Mouse (Mus musculus): Measurements from ENCODE around the gene Th. TPM values are rescaled to one million over a fixed set of nuclear protein-coding genes. Genes with fewer than 3 reads are reported as not detected.

The Th gene
- polyA plus RNA-seq, 1 experiment = not detected

DNA sequence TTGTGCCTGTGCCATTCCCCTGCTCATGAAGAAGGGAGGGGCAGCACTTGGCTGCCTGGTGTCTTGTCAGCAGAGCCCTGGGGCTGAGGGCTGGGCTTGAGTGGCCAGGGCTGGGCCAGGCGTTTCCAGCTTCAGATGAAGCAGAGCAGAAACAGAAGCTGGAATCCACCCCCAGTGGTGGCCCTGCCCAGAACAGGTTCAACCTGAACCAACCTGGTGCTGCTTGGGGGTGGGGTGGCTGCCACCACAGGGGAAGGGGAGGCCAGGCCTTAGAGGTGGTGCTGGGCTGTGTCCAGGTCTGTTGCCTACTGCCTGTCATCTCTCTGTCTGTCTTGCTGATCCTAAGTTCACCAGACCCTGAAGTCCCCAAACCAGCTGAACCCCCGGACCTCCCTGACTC is 25.1 kb upstream of the Th start:
- TF ChIP-seq POLR2A (IDR thresholded peaks at IDR 0.05; ENCODE audit: low read depth, low read length) = no peak
- TF ChIP-seq CTCF (IDR thresholded peaks at IDR 0.05; ENCODE audit: extremely low read depth, insufficient read depth, insufficient read length, insufficient replicate concordance) = no peak
- WGBS = 91% methylated on average over 2 of the region's 2 CpGs
- Histone ChIP-seq H3K27ac (ENCODE audit: insufficient read depth, low read length) (no peak overlapping the region), H3K36me3 (ENCODE audit: control insufficient read depth, insufficient read depth, low read length) (no peaks in the 10 kb centered on the region), H3K4me1 (ENCODE audit: control insufficient read depth, insufficient read depth, insufficient read length) (no peaks in the 10 kb centered on the region; the same call in 1 of the 2 replicates), H3K4me3 (ENCODE audit: extremely low read depth, insufficient read depth, insufficient read length) (no peak overlapping the region), H3K27me3 (ENCODE audit: control insufficient read depth, insufficient read depth, low read length) (no peaks in the 10 kb centered on the region)
- DNase-seq (ENCODE audit: low read depth in 1 of 2, low spot score in 2 of 2) = no peak

- H3K27me3 ChIP-seq (ENCODE audit: control insufficient read depth, insufficient read depth, low read length) = no peaks in the 10 kb centered on the region
- no peaks in the 10 kb centered on the region for H3K4me1 ChIP-seq (ENCODE audit: control insufficient read depth, insufficient read depth, insufficient read length)
- H3K36me3 ChIP-seq (ENCODE audit: control insufficient read depth, insufficient read depth, low read length) = no peaks in the 10 kb centered on the region
- TF ChIP-seq CTCF (IDR thresholded peaks at IDR 0.05; ENCODE audit: extremely low read depth, insufficient read depth, insufficient read length, insufficient replicate concordance) (no peak), POLR2A (IDR thresholded peaks at IDR 0.05; ENCODE audit: low read depth, low read length) (no peak)
- no peak overlapping the region for H3K27ac ChIP-seq (ENCODE audit: insufficient read depth, low read length)
- 0% methylated on average over 1 of the region's 1 CpGs for WGBS
- no peak overlapping the region for H3K4me3 ChIP-seq (ENCODE audit: extremely low read depth, insufficient read depth, insufficient read length)
- DNase-seq (ENCODE audit: low read depth in 1 of 2, low spot score in 2 of 2) = no peak
Measured at GRCm38 (mm10) chr7:142949568-142949967, 18.6 kb upstream of the Th start.

DNA sequence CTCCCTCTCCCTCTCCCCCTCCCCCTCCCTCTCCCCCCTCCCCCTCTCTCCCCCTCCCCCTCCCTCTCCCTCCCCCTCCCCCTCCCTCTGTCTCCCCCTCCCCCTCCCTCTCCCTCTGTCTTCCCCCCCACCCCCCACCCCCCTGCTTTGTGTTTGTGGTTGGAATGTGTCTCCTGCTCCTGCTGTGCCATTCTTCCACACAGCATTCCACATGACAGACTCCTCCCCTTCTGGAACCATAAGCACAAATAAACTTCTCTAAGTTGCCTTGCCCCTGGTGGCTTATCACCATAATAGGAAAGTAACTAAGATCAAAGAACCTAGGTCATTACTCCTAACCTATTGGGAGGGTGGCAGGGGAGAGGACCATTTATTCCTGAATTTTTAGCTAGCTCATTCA is 6.7 kb upstream of the Th start:
- no peaks in the 10 kb centered on the region for H3K36me3 ChIP-seq (ENCODE audit: control insufficient read depth, insufficient read depth, low read length)
- TF ChIP-seq POLR2A (IDR thresholded peaks at IDR 0.05; ENCODE audit: low read depth, low read length) = no peak
- no peak for TF ChIP-seq CTCF (IDR thresholded peaks at IDR 0.05; ENCODE audit: extremely low read depth, insufficient read depth, insufficient read length, insufficient replicate concordance)
- no peaks in the 10 kb centered on the region for H3K4me1 ChIP-seq (ENCODE audit: control insufficient read depth, insufficient read depth, insufficient read length)
- no peak overlapping the region for H3K4me3 ChIP-seq (ENCODE audit: extremely low read depth, insufficient read depth, insufficient read length)
- no peak overlapping the region for H3K27ac ChIP-seq (ENCODE audit: insufficient read depth, low read length)
- no peaks in the 10 kb centered on the region for H3K27me3 ChIP-seq (ENCODE audit: control insufficient read depth, insufficient read depth, low read length)
- DNase-seq (ENCODE audit: low read depth in 1 of 2, low spot score in 2 of 2) = no peak

DNA sequence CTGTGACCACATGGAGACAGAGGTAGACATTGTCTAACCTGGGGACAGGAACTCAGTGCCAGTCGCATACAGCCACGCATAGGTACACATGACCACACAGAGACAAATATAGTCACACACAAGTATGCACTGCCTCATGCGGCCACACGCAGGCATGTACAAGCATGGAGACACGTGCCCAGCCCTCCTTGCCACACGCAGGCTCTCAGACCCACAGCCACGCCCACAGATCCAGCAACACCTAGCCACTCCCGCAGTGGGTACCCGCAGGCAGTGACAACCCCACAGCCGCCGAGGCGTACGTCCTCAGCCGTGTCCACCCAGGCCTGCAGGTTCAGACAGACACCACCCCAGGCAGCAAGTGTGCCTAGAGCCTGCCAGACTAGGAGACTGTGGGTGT is 4.8 kb upstream of the Th start:
- Histone ChIP-seq H3K27me3 (ENCODE audit: control insufficient read depth, insufficient read depth, low read length) (no peaks in the 10 kb centered on the region), H3K4me1 (ENCODE audit: control insufficient read depth, insufficient read depth, insufficient read length) (no peaks in the 10 kb centered on the region), H3K27ac (ENCODE audit: insufficient read depth, low read length) (no peak overlapping the region), H3K4me3 (ENCODE audit: extremely low read depth, insufficient read depth, insufficient read length) (no peak overlapping the region), H3K36me3 (ENCODE audit: control insufficient read depth, insufficient read depth, low read length) (no peaks in the 10 kb centered on the region)
- no peak for DNase-seq (ENCODE audit: low read depth in 1 of 2, low spot score in 2 of 2)
- TF ChIP-seq CTCF (IDR thresholded peaks at IDR 0.05; ENCODE audit: extremely low read depth, insufficient read depth, insufficient read length, insufficient replicate concordance) (no peak), POLR2A (IDR thresholded peaks at IDR 0.05; ENCODE audit: low read depth, low read length) (no peak)
- 87% methylated on average over 14 of the region's 14 CpGs for WGBS

DNA sequence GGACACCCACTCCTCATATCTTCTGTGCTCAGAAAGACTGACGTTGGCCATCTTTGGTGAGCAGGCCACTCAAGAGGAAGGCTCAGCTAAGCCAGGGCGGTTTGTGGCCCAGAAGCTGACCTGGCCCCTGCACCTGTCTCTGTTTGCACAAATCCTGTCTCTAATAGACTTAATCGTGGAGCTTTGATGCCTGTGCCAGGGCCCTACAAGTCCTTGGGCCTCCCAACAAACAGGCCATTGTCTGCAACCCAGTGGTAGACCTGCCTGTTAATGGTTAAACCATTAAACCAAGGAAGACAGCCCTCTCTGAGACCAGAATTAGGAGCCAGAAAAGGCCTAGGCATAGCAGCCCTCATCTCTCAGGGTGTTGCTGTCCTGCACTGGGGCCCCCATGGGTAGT is 1.5 kb upstream of the Th start:
- Histone ChIP-seq H3K36me3 (ENCODE audit: control insufficient read depth, insufficient read depth, low read length) (no peaks in the 10 kb centered on the region), H3K27me3 (ENCODE audit: control insufficient read depth, insufficient read depth, low read length) (no peaks in the 10 kb centered on the region)
- WGBS = 73% methylated on average over 3 of the region's 3 CpGs

DNA sequence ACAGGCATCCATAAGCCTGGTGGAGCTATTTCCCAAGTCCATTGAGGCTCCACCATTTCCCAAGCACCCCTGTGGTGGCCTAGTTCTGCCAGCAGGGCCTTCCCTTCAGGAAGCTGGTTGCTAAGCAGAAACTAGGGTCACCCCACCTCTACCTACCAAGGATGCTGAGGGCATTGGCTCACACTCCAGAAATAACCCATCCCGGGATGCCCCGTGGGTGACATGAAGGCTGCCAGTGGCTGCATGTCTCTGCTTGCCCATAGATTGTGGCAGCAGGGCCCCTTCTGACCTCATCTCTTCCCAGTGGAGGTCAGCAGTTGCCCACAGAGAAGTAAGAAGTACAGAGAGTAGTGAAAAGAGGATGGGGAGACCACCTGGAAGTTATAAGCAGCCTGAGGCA is 1.4 kb downstream of the Th start:
- TF ChIP-seq CTCF (IDR thresholded peaks at IDR 0.05; ENCODE audit: extremely low read depth, insufficient read depth, insufficient read length, insufficient replicate concordance) (no peak), POLR2A (IDR thresholded peaks at IDR 0.05; ENCODE audit: low read depth, low read length) (no peak)
- Histone ChIP-seq H3K4me3 (ENCODE audit: extremely low read depth, insufficient read depth, insufficient read length) (no peak overlapping the region), H3K27ac (ENCODE audit: insufficient read depth, low read length) (no peak overlapping the region), H3K36me3 (ENCODE audit: control insufficient read depth, insufficient read depth, low read length) (no peaks in the 10 kb centered on the region), H3K27me3 (ENCODE audit: control insufficient read depth, insufficient read depth, low read length) (no peaks in the 10 kb centered on the region), H3K4me1 (ENCODE audit: control insufficient read depth, insufficient read depth, insufficient read length) (no peaks in the 10 kb centered on the region)
- DNase-seq (ENCODE audit: low read depth in 1 of 2, low spot score in 2 of 2) = no peak
- 97% methylated on average over 2 of the region's 2 CpGs for WGBS

More for the DNA sequence above, 1.5 kb upstream of the Th start:
- no peak overlapping the region for H3K4me3 ChIP-seq (ENCODE audit: extremely low read depth, insufficient read depth, insufficient read length)
- no peaks in the 10 kb centered on the region for H3K4me1 ChIP-seq (ENCODE audit: control insufficient read depth, insufficient read depth, insufficient read length)
- no peak overlapping the region for H3K27ac ChIP-seq (ENCODE audit: insufficient read depth, low read length)
- no peak for DNase-seq (ENCODE audit: low read depth in 1 of 2, low spot score in 2 of 2)
- TF ChIP-seq CTCF (IDR thresholded peaks at IDR 0.05; ENCODE audit: extremely low read depth, insufficient read depth, insufficient read length, insufficient replicate concordance) (no peak), POLR2A (IDR thresholded peaks at IDR 0.05; ENCODE audit: low read depth, low read length) (no peak)

DNA sequence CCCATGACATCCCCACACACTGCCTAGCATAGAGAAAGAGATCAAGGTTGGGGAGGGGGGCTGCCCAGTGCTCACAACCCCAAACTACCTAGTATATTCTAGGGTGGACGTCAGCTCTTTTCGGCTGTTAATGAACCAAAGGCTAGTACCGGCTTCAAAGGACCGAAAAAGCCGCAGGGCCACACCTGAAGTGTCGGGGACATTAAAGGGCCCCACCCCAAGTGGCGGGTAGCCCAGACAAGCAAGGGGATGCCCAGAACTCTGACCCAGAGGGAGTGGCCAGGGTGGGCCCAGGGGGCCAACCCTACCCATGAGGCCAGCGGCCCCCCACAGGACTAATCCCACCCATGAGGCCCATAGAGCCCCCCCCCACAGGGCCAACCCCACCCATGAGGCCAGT is 3.6 kb downstream of the Th start:
- no peak for TF ChIP-seq POLR2A (IDR thresholded peaks at IDR 0.05; ENCODE audit: low read depth, low read length)
- TF ChIP-seq CTCF (IDR thresholded peaks at IDR 0.05; ENCODE audit: extremely low read depth, insufficient read depth, insufficient read length, insufficient replicate concordance) = no peak
- H3K27me3 ChIP-seq (ENCODE audit: control insufficient read depth, insufficient read depth, low read length) = no peaks in the 10 kb centered on the region
- H3K27ac ChIP-seq (ENCODE audit: insufficient read depth, low read length) = no peak overlapping the region
- H3K36me3 ChIP-seq (ENCODE audit: control insufficient read depth, insufficient read depth, low read length) = no peaks in the 10 kb centered on the region
- DNase-seq (ENCODE audit: low read depth in 1 of 2, low spot score in 2 of 2) = no peak
- 89% methylated on average over 8 of the region's 8 CpGs for WGBS
- H3K4me3 ChIP-seq (ENCODE audit: extremely low read depth, insufficient read depth, insufficient read length) = no peak overlapping the region
- no peaks in the 10 kb centered on the region for H3K4me1 ChIP-seq (ENCODE audit: control insufficient read depth, insufficient read depth, insufficient read length)
